Comparison of ENCODE assay signal across 1 mouse cellular context in genomic region chr10:60078561-60078917, GRCm38 (mm10).
TF ChIP-seq lines count a peak whose summit lies in the region.

No protein-coding gene starts in this region.

TF ChIP-seq in MEL, 35 proteins besides CTCF, POLR2A, EP300 and RAD21 (continued from another document):
- TF ChIP-seq USF1 (IDR thresholded peaks at IDR 0.05; ENCODE audit: low read depth, low read length) (no peak), E2F4 (IDR thresholded peaks at IDR 0.05; ENCODE audit: borderline replicate concordance, low read depth, low read length) (no peak), MAFK (IDR thresholded peaks at IDR 0.05; ENCODE audit: borderline replicate concordance, low read depth, low read length) (peak; percentile 60; the same call in 1 of the 2 replicates)
TF ChIP-seq in MEL: peak in this region for 16.
